Mouse (Mus musculus) stomach, embryonic 14.5 days (tissue): ENCODE measurements at regions not wholly inside any gene's neighbourhood (a gene's known extent, or its start where the extent isn't known, plus 50 kb on each side); places are given as distances from the start of the nearest gene placed in this dataset.

Source experiments
- ATAC-seq: fragments of 200-750 bp; cut with Nextera tagmentation; 2 replicates; pipeline ENCODE4 v1.8.0; 2017; ENCODE audit warnings: low read depth, moderate TSS enrichment; ENCODE audit not compliant: insufficient number of reproducible peaks, insufficient read depth, low FRiP score
- H3K27ac ChIP-seq: fragments of 300-500 bp; sonication (generic); 2 replicates; pipeline ENCODE4 v1.5.1; 2014; ENCODE audit warnings: mild to moderate bottlenecking, low read length, moderate library complexity, mixed read lengths
- H3K27me3 ChIP-seq: fragments of 300-500 bp; sonication (generic); 2 replicates; pipeline ENCODE4 v1.6.1; 2014; ENCODE audit warnings: low read length, control low read depth, mixed read lengths; ENCODE audit not compliant: control insufficient read depth, insufficient read depth
- H3K36me3 ChIP-seq: fragments of 300-500 bp; sonication (generic); 2 replicates; pipeline ENCODE4 v1.6.1; 2014; ENCODE audit warnings: mild to moderate bottlenecking, control low read depth, low read length, moderate library complexity, mixed read lengths; ENCODE audit not compliant: control insufficient read depth, insufficient read depth
- H3K4me1 ChIP-seq: fragments of 300-500 bp; sonication (generic); 2 replicates; pipeline ENCODE4 v1.6.1; 2014; ENCODE audit warnings: low read length, control low read depth, mixed read lengths; ENCODE audit not compliant: control insufficient read depth, insufficient read depth
- H3K4me2 ChIP-seq: fragments of 300-500 bp; sonication (generic); replicated peaks from 2 replicates; pipeline ENCODE4 v1.6.1; 2014; ENCODE audit warnings: low read depth, low read length, control low read depth
- H3K4me3 ChIP-seq: fragments of 300-500 bp; sonication (generic); 2 replicates; pipeline ENCODE4 v1.5.1; 2014; ENCODE audit warnings: low read depth, low read length, control low read depth
- H3K9ac ChIP-seq: fragments of 300-500 bp; sonication (generic); replicated peaks from 2 replicates; pipeline ENCODE4 v1.6.1; 2014; ENCODE audit warnings: low read depth, mild to moderate bottlenecking, control low read depth, low read length, moderate library complexity, mixed read lengths
- H3K9me3 ChIP-seq: fragments of 300-500 bp; sonication (generic); 2 replicates; pipeline ENCODE4 v1.6.1; 2016; ENCODE audit warnings: low read depth, low read length, control low read depth; ENCODE audit not compliant: control insufficient read depth
- WGBS: fragments of 180-500 bp; shearing (Covaris S2); extraction: QIAGEN DNeasy Blood & Tissue Kit; methylation state at CpG from one replicate; pipeline ENCODE4 v1.1.7; 2014; 5-methylcytosine and 5-hydroxymethylcytosine counted together

GRCm38 (mm10) chr15:54091301-54091700 is 206.6 kb downstream of the Gm7489 start:
- 61% methylated on average over 1 of the region's 1 CpGs for WGBS
- no peak overlapping the region for H3K9ac ChIP-seq
- ATAC-seq, result no peak
- no peak overlapping the region for H3K4me2 ChIP-seq
- no peaks in the 10 kb centered on the region for H3K4me1 ChIP-seq
- H3K4me3 ChIP-seq, result no peak overlapping the region
- H3K9me3 ChIP-seq, result no peaks in the 10 kb centered on the region
- H3K27ac ChIP-seq, result no peak overlapping the region
- H3K27me3 ChIP-seq, result no peaks in the 10 kb centered on the region
- no peaks in the 10 kb centered on the region for H3K36me3 ChIP-seq

GRCm38 (mm10) chr15:54092386-54092785 is 207.7 kb downstream of the Gm7489 start:
- Histone ChIP-seq H3K4me3 (no peak overlapping the region), H3K4me1 (no peaks in the 10 kb centered on the region), H3K27ac (no peak overlapping the region), H3K27me3 (no peaks in the 10 kb centered on the region), H3K9ac (no peak overlapping the region), H3K9me3 (no peaks in the 10 kb centered on the region), H3K36me3 (no peaks in the 10 kb centered on the region), H3K4me2 (no peak overlapping the region)
- ATAC-seq, result no peak
- 86% methylated on average over 3 of the region's 3 CpGs for WGBS

DNA sequence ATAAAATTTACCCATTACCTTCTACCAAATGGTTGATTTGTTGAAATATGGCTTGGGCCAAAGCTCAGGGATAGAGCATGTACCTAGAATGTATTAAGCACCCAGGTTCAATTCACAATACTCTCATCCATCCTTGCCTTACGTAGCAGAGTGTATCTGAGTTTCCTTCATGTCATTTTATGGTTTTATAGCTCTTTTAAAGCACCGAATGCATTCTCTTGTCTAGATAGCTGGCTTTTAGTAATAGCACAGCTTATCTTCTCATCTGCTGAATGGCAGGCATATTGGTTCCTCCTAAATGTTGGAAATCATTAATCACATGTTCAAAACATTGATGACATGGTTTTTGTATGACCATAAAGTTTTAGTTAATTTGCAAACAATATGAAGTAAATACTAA is 212.8 kb downstream of the Gm7489 start:
- Histone ChIP-seq H3K9me3 (no peaks in the 10 kb centered on the region), H3K4me2 (no peak overlapping the region), H3K4me3 (no peak overlapping the region), H3K27me3 (no peaks in the 10 kb centered on the region), H3K4me1 (no peaks in the 10 kb centered on the region), H3K9ac (no peak overlapping the region), H3K36me3 (no peaks in the 10 kb centered on the region), H3K27ac (no peak overlapping the region)
- 80% methylated on average over 2 of the region's 2 CpGs for WGBS
- ATAC-seq, result no peak

GRCm38 (mm10) chr15:54112406-54112805 is 227.7 kb downstream of the Gm7489 start:
- no peaks in the 10 kb centered on the region for H3K27me3 ChIP-seq
- 57% methylated on average over 2 of the region's 2 CpGs for WGBS

DNA sequence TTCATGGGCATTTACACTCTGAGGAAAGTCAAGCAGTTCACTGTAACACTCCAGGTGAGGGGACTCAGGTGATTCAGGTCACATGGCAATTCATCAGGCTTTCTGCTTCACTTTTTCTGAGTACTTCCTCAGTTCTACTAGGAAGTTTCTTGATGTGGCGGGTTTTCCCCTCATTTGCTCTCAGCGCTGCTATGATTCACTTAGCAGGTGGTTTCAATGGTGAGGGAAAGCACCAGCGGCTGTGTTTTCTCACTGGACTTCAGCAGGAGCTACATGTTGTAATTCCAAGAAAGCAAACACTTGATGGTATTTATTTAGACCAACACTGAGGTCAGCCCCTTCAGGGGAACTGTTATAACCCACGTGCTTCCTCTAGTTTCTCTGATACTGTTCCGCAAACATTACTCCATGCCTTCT is 229.4 kb downstream of the Gm7489 start:
- no peak; the same call in 1 of the 2 replicates for ATAC-seq
- no peaks in the 10 kb centered on the region for H3K4me1 ChIP-seq
- no peak overlapping the region for H3K9ac ChIP-seq
- H3K9me3 ChIP-seq, result no peaks in the 10 kb centered on the region
- H3K27ac ChIP-seq, result no peak overlapping the region
- no peak overlapping the region for H3K4me3 ChIP-seq
- H3K27me3 ChIP-seq, result no peaks in the 10 kb centered on the region
- WGBS, result 71% methylated on average over 5 of the region's 5 CpGs
- no peak overlapping the region for H3K4me2 ChIP-seq
- no peaks in the 10 kb centered on the region for H3K36me3 ChIP-seq

More at GRCm38 (mm10) chr15:54112406-54112805, 227.7 kb downstream of the Gm7489 start:
- no peak for ATAC-seq
- Histone ChIP-seq H3K4me1 (no peaks in the 10 kb centered on the region), H3K27ac (no peak overlapping the region), H3K36me3 (no peaks in the 10 kb centered on the region), H3K9ac (no peak overlapping the region), H3K4me3 (no peak overlapping the region), H3K9me3 (no peaks in the 10 kb centered on the region), H3K4me2 (no peak overlapping the region)

DNA sequence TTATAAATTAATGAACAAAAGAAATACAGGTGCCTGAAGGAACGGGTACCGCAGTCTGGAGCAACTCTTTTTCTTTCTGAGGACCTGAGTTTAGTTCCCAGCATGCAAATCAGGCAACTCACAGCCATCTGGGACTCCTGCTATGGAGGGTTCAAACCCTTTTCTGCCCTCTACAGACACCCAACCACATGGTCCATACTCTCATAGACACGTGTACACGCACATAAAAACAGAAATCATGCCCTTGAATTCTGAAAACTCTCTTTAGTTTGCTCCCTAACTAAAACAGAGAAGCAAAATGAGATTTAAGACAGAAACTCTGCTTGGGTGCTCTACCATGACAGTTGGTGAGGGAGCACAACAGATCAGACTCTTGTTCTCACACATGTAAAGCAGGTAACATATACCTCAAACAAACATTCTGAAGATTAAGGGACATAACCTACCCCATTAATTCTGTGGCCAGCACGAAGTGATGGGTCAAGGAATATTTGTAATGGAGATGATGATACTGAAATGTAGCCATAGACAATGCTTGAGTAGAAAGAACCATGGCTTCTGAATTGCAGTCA is 233.3 kb downstream of the Gm7489 start:
- Histone ChIP-seq H3K4me1 (no peaks in the 10 kb centered on the region), H3K36me3 (no peaks in the 10 kb centered on the region), H3K27me3 (no peaks in the 10 kb centered on the region), H3K27ac (no peak overlapping the region), H3K4me2 (no peak overlapping the region), H3K9ac (no peak overlapping the region), H3K9me3 (no peaks in the 10 kb centered on the region), H3K4me3 (no peak overlapping the region)
- ATAC-seq, result no peak
- WGBS, result 82% methylated on average over 5 of the region's 5 CpGs

DNA sequence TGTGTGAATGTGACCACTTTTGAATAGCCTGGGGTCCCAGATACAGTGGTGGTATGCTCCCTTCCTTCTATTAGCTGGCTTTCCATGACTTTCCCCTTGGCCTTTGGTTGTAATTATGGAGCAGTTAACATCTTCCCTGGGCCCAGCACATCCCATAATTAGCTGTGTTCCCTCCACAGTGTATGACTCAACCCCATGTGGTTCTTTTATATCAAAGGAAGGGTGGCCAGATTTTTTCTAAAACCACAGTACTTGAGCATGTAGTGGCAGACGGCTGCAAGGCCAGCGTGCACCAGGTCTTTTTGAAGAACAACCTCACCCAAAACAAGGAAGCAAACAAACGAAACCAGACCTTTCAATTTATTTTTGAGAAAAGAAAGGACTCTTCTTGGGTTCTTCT is 235.8 kb downstream of the Gm7489 start:
- Histone ChIP-seq H3K36me3 (no peaks in the 10 kb centered on the region), H3K9ac (no peak overlapping the region), H3K27me3 (no peaks in the 10 kb centered on the region), H3K27ac (no peak overlapping the region), H3K4me1 (no peaks in the 10 kb centered on the region), H3K4me3 (no peak overlapping the region), H3K4me2 (no peak overlapping the region), H3K9me3 (no peaks in the 10 kb centered on the region)
- 83% methylated on average over 3 of the region's 3 CpGs for WGBS
- no peak for ATAC-seq

DNA sequence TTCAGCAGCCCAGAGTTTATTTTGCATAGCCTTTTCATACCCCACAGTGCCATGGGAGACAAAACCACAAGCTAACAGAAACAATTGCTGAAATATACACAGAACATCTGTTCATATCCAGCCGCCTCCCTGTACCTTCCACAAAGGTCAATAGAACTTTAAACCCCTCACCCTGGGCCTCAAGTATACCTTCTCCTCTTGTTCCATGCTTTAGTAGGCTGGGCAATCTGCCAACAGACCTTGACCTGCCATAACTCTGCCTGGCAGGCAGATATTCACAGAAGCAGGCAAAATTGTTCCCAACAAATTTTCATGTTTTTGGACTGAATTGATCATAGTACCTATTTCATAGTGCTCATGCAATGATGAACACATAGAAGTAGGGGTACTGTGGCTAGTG is 279.6 kb downstream of the Gm7489 start:
- Histone ChIP-seq H3K27me3 (no peaks in the 10 kb centered on the region), H3K4me3 (no peak overlapping the region), H3K36me3 (no peaks in the 10 kb centered on the region), H3K9ac (no peak overlapping the region), H3K4me1 (no peaks in the 10 kb centered on the region), H3K4me2 (no peak overlapping the region), H3K9me3 (no peaks in the 10 kb centered on the region), H3K27ac (no peak overlapping the region)
- 33% methylated on average over 1 of the region's 1 CpGs for WGBS
- no peak for ATAC-seq

GRCm38 (mm10) chr15:54167842-54168361 is 283.2 kb downstream of the Gm7489 start:
- H3K9me3 ChIP-seq, result no peaks in the 10 kb centered on the region
- no peak for ATAC-seq
- no peak overlapping the region for H3K9ac ChIP-seq
- no peaks in the 10 kb centered on the region for H3K27me3 ChIP-seq
- no peak overlapping the region for H3K27ac ChIP-seq
- H3K4me1 ChIP-seq, result no peaks in the 10 kb centered on the region
- no peak overlapping the region for H3K4me2 ChIP-seq
- no peaks in the 10 kb centered on the region for H3K36me3 ChIP-seq
- 86% methylated on average over 3 of the region's 3 CpGs for WGBS
- no peak overlapping the region for H3K4me3 ChIP-seq
